Mouse (Mus musculus): ENCODE data around the gene Mre11a. TPM values are rescaled to one million over a fixed set of nuclear protein-coding genes. Genes with fewer than 3 reads are reported as not detected.

The Mre11a gene
- polyA plus RNA-seq, 1 experiment: 6.2 TPM

GRCm38 (mm10) chr9:14810111-14810510 lies 25.7 kb downstream of the Mre11a start:
- DNase-seq (ENCODE audit: extremely low spot score in 1 of 2, low spot score in 1 of 2): peak; percentile 28 to 45

GRCm38 (mm10) chr9:14821396-14821795 lies 36.9 kb downstream of the Mre11a start:
- no peak for DNase-seq (ENCODE audit: extremely low spot score in 1 of 2, low spot score in 1 of 2)

- no peak for DNase-seq (ENCODE audit: extremely low spot score in 1 of 2, low spot score in 1 of 2)
These were observed 40.4 kb downstream of the Mre11a start for GRCm38 (mm10) chr9:14824840-14825239.

- no peak for DNase-seq (ENCODE audit: extremely low spot score in 1 of 2, low spot score in 1 of 2)
These were observed 43.4 kb downstream of the Mre11a start for GRCm38 (mm10) chr9:14827875-14828274.

- DNase-seq (ENCODE audit: extremely low spot score in 1 of 2, low spot score in 1 of 2): no peak
These were observed 47.6 kb downstream of the Mre11a start for GRCm38 (mm10) chr9:14832046-14832445.

- DNase-seq (ENCODE audit: extremely low spot score in 1 of 2, low spot score in 1 of 2): no peak
These were observed 51.1 kb downstream of the Mre11a start for GRCm38 (mm10) chr9:14835335-14836075.

- peak in 1 of 2 experiments; percentile 29 for DNase-seq (ENCODE audit: extremely low spot score in 1 of 2, low spot score in 1 of 2)
These were observed 55.1 kb downstream of the Mre11a start for GRCm38 (mm10) chr9:14839527-14839926.

- no peak for DNase-seq (ENCODE audit: extremely low spot score in 1 of 2, low spot score in 1 of 2)
These were observed 55.5 kb downstream of the Mre11a start for GRCm38 (mm10) chr9:14839970-14840369.

- no peak for DNase-seq (ENCODE audit: extremely low spot score in 1 of 2, low spot score in 1 of 2)
These were observed 57.7 kb downstream of the Mre11a start for GRCm38 (mm10) chr9:14841878-14842761.

GRCm38 (mm10) chr9:14843311-14843857 lies 58.9 kb downstream of the Mre11a start:
- DNase-seq (ENCODE audit: extremely low spot score in 1 of 2, low spot score in 1 of 2): no peak

DNA sequence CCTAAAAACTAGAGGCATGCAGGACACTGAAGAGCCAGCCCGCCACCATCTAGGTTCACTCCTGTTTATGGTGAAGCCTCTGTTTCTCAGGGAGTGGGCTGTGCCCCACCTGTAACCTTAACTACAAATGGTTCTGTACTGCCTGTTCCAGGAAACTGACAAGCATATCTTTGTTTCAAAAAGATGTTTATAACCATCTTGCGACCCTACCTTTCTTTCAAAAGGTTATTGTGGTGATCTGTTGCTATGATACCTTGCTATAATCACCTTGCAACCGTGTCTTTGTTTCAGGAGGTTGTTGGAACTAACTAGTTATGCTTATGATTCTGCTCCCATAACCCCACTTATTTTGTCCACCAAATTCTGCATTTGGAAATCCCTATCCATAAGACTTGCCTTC lies 59.4 kb downstream of the Mre11a start:
- no peak for DNase-seq (ENCODE audit: extremely low spot score in 1 of 2, low spot score in 1 of 2)

DNA sequence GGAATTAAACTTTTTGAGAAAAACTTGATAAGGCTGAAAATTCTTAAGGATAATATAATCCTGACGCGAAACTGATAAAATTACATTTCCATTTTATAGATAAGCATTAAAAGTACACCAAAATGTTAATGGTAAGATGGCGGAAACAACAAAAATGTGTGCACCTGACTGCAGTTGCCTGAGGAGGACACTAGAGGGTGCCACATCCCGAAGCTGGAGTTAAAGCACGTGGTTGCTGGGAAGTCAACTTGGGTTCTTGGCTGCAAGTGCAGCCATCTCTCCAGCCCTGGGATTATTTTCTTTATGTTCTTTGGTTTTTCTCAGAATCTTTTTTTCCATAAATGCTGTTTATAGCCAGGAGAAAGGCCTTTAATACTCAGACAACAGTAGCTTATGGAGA lies 62.0 kb downstream of the Mre11a start:
- peak in 1 of 2 experiments; percentile 32 for DNase-seq (ENCODE audit: extremely low spot score in 1 of 2, low spot score in 1 of 2)

DNA sequence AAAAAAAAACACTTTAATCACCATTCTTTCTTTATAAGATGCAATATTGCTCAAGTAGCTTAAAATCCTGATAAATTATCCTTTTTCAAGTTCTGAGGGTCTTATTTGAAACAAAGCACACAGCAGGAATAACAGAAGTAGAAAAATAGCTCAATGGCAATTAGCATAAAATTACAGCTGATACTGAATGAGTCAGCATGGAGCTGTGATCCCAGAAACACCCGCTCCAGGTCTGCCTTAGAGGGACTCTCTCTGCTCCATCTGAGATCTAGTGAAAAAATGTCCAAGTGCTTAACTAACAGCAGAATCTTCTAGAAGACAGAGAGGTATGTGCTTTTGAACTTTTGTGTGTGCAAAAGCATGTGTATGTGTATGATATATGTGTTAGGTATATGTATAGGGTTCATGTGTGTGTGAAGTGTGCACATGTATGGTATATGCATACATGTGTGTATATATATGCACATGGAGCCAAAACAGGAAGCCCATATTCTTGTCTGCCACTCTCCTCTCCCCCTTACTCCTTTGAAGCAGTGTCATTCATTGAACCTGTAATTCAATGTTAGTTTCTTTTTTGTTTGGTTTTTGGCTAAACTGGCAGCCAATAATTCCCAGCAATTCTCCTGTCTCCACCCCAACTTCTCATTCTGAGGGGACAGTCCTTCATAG lies 63.9 kb downstream of the Mre11a start:
- DNase-seq (ENCODE audit: extremely low spot score in 1 of 2, low spot score in 1 of 2): peak in 1 of 2 experiments; percentile 36

GRCm38 (mm10) chr9:14854585-14854984 lies 70.1 kb downstream of the Mre11a start:
- DNase-seq (ENCODE audit: extremely low spot score in 1 of 2, low spot score in 1 of 2): no peak

GRCm38 (mm10) chr9:14856922-14857654 lies 72.6 kb downstream of the Mre11a start:
- DNase-seq (ENCODE audit: extremely low spot score in 1 of 2, low spot score in 1 of 2): no peak

DNA sequence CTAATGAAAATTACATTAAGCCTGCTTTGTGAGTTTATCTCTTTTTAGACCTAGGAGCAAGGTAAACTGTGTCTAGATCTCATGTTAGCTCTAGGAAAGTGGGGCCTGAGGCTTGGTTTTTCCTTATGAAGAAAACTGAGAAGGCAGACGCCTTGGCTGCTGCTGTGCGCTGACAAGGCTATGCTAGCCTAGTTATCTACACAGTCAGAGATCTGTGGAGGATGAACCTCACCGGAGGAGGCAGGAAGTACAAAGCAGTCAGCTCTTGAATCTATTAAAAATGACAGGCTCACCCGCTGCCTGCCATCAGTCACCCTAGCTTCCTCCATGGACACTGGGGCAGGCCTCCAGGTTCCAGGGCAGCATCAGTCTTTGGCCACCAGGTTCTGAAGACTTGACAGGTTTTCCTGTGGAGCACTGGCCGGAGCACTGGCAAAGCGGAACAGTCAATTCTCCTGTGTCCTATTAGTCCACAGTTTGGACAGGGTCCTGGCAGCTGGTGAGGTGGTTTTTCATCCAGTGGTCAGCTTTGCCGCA lies 73.8 kb downstream of the Mre11a start:
- DNase-seq (ENCODE audit: extremely low spot score in 1 of 2, low spot score in 1 of 2): no peak

DNA sequence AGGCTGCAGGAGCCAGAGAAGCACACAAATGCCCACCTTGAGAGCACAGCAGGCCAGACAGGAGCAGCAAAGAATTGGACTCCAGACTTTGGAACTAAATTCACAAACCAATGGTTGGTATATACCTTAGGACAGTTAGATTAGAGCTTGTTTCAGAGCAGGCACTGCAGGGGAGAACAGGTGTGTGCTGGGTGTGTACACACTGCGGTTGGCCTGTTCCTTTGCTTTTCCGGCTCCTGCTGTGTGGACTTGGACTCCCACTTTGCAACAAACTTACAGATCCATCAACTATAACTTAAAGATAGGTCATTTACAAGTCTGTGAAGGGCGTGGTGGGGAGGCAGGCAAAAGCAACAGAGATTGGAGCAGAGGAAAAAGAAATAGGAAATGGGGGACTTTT lies 74.3 kb downstream of the Mre11a start:
- DNase-seq (ENCODE audit: extremely low spot score in 1 of 2, low spot score in 1 of 2): no peak

GRCm38 (mm10) chr9:14859868-14860639 lies 75.6 kb downstream of the Mre11a start, which contains the start of gene Gpr83:
Gene Gpr83, plus strand, starts transcription at chr9:14860210.
- peak; percentile 16 to 74 for DNase-seq (ENCODE audit: extremely low spot score in 1 of 2, low spot score in 1 of 2)

DNA sequence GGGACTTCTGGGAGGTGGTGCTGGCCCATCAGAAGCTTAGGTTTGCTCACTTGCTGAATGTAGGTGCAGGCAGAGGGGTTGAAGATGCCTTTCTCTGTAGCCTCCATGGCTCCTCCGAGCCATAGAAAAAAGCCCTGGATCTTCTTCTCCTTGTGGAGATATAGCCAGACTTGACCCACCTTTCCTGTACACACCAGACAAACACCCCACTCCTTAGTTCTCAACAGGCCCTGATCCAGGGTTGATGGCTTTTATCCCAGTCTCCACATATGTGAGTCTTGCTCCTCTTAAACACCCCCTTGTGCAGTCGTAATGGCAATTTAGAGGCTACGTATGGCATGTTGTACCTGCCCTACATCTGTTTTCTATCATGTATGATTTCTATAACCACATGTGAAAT lies 78.7 kb downstream of the Mre11a start:
- no peak for DNase-seq (ENCODE audit: extremely low spot score in 1 of 2, low spot score in 1 of 2)
